Mouse (Mus musculus) liver, adult 2 months (tissue): ENCODE data around the gene Mgst3. TPM values are rescaled to one million over a fixed set of nuclear protein-coding genes. Genes with fewer than 3 reads are reported as not detected.

ENCODE experiments used
- DNase-seq: peaks from one replicate; pipeline ENCODE4 v3.0.0-alpha.2; 2011; ENCODE audit warnings: low read depth, low spot score; ENCODE audit errors: extremely low read depth
- H3K27ac ChIP-seq: fragments of 200-500 bp; replicated peaks from 2 replicates; pipeline ENCODE4 v1.5.1; 2012; ENCODE audit warnings: low read depth, mild to moderate bottlenecking, control low read depth, inconsistent platforms, low read length; ENCODE audit not compliant: insufficient read depth
- H3K27me3 ChIP-seq: fragments of 200-500 bp; 2 replicates; pipeline ENCODE4 v1.6.1; 2012; ENCODE audit warnings: mild to moderate bottlenecking, moderate library complexity, low read length, inconsistent platforms; ENCODE audit not compliant: control insufficient read depth, insufficient read depth
- H3K36me3 ChIP-seq: fragments of 200-500 bp; 2 replicates; pipeline ENCODE4 v1.6.1; 2012; ENCODE audit warnings: low read length, inconsistent platforms; ENCODE audit not compliant: control insufficient read depth, insufficient read depth
- H3K4me1 ChIP-seq: fragments of 200-500 bp; 2 replicates; pipeline ENCODE4 v1.6.1; 2011; ENCODE audit warnings: low read length; ENCODE audit not compliant: control insufficient read depth, insufficient read depth
- H3K4me3 ChIP-seq: fragments of 200-500 bp; 2 replicates; pipeline ENCODE4 v1.5.1; 2011; ENCODE audit warnings: low read depth, mild to moderate bottlenecking, control low read depth, low read length, moderate library complexity; ENCODE audit not compliant: insufficient read depth
- H3K79me2 ChIP-seq: fragments of 200-500 bp; 2 replicates; pipeline ENCODE4 v1.6.1; 2012; ENCODE audit warnings: inconsistent platforms, mild to moderate bottlenecking, low read length, moderate library complexity; ENCODE audit not compliant: control insufficient read depth, insufficient read depth
- H3K9ac ChIP-seq: fragments of 200-500 bp; 2 replicates; pipeline ENCODE4 v1.6.1; 2012; ENCODE audit warnings: low read depth, mild to moderate bottlenecking, control low read depth, inconsistent platforms, low read length
- CTCF ChIP-seq: fragments of 200-500 bp; IDR thresholded peaks from 2 replicates; pipeline ENCODE4 v1.5.1; 2011; ENCODE audit warnings: low read depth, low read length, control low read depth
- POLR2A ChIP-seq: fragments of 200-500 bp; IDR thresholded peaks from 2 replicates; pipeline ENCODE4 v1.6.1; 2011; ENCODE audit warnings: low read length, control low read depth; ENCODE audit not compliant: insufficient read depth; ENCODE audit errors: extremely low read depth
- whole genome bisulfite sequencing: fragments of 180-500 bp; shearing (Covaris S2); methylation state at CpG from one replicate; pipeline ENCODE4 v1.1.7; 2018; 5-methylcytosine and 5-hydroxymethylcytosine counted together
- polyA plus RNA-seq: library from polyadenylated mRNA; depleted of rRNA; stranded (reverse); fragments of >200 nt; gene quantifications from 2 replicates; pipeline ENCODE4 v1.2.3, GENCODE M21; 2012
- total RNA-seq: library from RNA; depleted of rRNA; stranded (reverse); fragments of >200 nt; gene quantifications from 2 replicates; pipeline ENCODE4 v1.2.3, GENCODE M21; 2014

The Mgst3 gene
- total and polyA plus RNA-seq, 2 experiments: 62.5 to 112 TPM

- H3K79me2 ChIP-seq: no peaks in the 10 kb centered on the region
- H3K4me1 ChIP-seq: peaks cover 6% of the 10 kb centered on the region; the same call in 1 of the 2 replicates
- TF ChIP-seq CTCF: no peak
- TF ChIP-seq POLR2A: no peak
- H3K27me3 ChIP-seq: no peaks in the 10 kb centered on the region
- H3K4me3 ChIP-seq: no peak overlapping the region
- H3K9ac ChIP-seq: no peak overlapping the region
- H3K27ac ChIP-seq: no peak overlapping the region
- no peaks in the 10 kb centered on the region for H3K36me3 ChIP-seq
- DNase-seq: no peak
- 97% methylated on average over 10 of the region's 10 CpGs for WGBS
Observed at GRCm38 (mm10) chr1:167342831-167343230, 50.8 kb downstream of the Mgst3 start.

DNA sequence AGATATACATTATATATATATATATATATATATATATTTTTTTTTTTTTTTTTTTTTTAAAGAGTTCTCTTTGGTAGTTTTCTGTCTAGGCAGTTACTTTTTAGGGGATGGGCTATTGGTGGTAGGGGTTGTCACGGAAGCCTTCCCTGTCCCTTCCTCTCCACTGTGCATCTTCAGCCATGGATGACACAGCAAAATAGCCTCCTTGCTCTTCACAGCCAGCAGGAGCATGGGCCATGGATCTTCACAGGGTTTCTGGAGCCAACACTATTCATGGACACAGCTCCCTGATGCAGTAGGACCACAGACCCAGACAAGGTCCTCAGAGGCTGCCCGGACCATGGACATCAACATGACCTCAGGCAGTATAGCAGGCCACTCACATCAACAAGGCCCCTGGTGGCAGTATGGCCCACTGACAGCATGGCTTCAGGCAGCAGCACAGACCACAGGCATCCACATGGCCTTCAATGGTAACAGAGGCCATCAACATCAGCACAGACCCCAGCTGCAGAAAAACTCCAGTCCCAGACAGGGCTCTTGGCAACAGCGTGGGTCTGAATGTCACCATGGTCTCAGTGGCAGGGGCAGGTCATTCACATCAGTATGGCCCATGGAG is 52.6 kb downstream of the Mgst3 start:
- WGBS: 97% methylated on average over 3 of the region's 3 CpGs

DNA sequence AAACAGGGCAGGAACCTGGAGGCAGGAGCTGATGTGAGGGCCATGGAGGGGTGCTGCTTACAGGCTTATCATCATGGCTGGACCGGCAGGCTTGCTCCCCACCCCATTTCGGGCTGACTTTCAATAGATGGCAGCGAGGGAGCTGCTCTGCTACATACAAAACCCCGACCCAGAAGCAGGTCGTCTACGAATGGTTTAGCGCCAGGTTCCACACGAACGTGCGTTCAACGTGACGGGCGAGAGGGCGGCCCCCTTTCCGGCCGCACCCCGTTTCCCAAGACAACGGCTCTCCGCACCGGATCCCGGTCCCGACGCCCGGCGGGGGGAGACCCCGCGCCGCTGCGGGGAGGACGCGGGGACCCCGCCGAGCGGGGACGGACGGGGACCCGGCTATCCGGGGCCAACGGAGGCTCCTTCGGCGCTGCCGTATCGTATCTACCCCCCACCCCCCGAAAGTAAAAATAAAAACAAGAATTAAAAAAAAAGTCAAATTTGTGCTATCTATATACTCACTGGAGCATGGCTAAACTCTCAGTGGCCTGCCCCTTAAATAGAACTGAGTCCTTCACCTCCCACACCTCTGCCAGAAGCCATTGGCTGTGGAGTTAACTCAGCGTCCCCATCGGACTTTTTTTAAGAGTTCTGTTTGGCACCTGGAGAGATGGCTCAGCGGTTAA is 53.4 kb downstream of the Mgst3 start:
- Histone ChIP-seq H3K4me3 (peak overlapping the region; percentile 51; the same call in 1 of the 2 replicates), H3K79me2 (no peaks in the 10 kb centered on the region), H3K4me1 (peaks cover 6% of the 10 kb centered on the region; the same call in 1 of the 2 replicates), H3K9ac (peak overlapping the region; percentile 34), H3K27me3 (no peaks in the 10 kb centered on the region), H3K36me3 (no peaks in the 10 kb centered on the region), H3K27ac (no peak overlapping the region)
- no peak for DNase-seq
- TF ChIP-seq CTCF: no peak
- TF ChIP-seq POLR2A: no peak
- 1% methylated on average over 47 of the region's 47 CpGs for WGBS

More for the DNA sequence above, 52.6 kb downstream of the Mgst3 start:
- Histone ChIP-seq H3K79me2 (no peaks in the 10 kb centered on the region), H3K4me1 (peaks cover 6% of the 10 kb centered on the region; the same call in 1 of the 2 replicates), H3K27me3 (no peaks in the 10 kb centered on the region), H3K9ac (no peak overlapping the region), H3K4me3 (no peak overlapping the region), H3K36me3 (no peaks in the 10 kb centered on the region), H3K27ac (no peak overlapping the region)
- TF ChIP-seq CTCF (no peak), POLR2A (no peak)
- DNase-seq: no peak

DNA sequence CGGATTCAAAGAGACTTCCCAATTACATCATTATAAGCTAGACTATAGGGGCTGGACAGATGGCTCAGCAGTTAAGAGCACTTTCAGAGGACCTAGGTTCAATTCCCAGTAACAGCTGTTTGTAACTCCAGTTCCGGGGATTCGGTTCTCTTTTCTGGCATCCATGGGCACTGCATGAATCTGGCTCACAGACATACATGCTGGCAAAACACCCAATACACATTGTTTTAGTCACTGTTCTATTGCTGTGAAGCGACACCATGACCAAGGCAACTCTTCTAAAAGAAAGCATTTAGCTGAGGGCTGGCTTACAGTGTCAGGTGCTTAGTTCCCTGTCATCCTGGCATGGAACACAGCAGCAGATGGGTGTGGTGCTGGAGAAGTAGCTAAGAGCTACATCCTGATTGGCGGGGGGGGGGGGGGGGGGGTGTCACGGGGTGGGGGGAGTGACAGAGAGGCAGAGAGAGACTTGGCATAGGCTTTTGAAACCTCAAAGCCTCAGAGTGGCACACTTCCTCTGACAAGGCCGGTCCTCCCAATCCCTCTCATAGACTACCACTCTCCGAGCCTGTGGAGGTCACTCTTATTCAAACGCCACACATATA is 54.4 kb downstream of the Mgst3 start:
- Histone ChIP-seq H3K9ac (no peak overlapping the region), H3K27me3 (no peaks in the 10 kb centered on the region), H3K4me3 (no peak overlapping the region), H3K27ac (no peak overlapping the region), H3K4me1 (peaks cover 6% of the 10 kb centered on the region; the same call in 1 of the 2 replicates), H3K36me3 (no peaks in the 10 kb centered on the region), H3K79me2 (no peaks in the 10 kb centered on the region)
- WGBS: 77% methylated on average over 9 of the region's 9 CpGs
- no peak for TF ChIP-seq CTCF
- no peak for TF ChIP-seq POLR2A
- DNase-seq: no peak

DNA sequence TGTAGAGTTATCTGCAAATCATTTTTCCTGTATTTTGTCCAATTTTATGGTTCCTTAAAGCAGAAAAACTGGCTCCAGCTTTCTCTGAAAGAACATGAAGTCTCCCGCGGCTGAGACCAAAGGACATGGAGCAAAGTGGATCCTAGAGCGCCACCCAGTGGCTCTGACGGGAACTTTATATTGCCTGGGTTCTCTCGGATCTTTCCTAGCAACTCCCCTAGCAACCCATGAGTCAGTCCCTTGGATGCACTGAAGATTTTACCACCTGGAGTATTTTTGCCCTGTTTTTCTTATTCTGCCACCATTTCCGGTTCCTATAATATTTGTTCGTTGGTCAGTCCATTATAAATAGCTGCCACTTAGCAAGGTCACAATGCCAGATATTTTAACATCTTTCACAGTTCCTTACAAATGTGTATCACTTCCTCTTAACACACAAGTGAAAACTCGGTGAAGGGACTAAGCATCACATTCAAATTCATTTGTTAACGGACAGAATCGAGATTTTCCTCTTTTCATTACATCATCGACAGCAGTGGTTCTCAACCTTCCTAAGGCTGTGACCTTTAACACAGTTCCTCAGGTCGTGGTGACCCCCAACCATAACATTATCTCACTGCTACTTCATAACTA is 56.1 kb downstream of the Mgst3 start:
- Histone ChIP-seq H3K27ac (no peak overlapping the region), H3K79me2 (no peaks in the 10 kb centered on the region), H3K9ac (no peak overlapping the region), H3K4me3 (no peak overlapping the region), H3K36me3 (peaks cover 9% of the 10 kb centered on the region; the same call in 1 of the 2 replicates), H3K4me1 (no peaks in the 10 kb centered on the region), H3K27me3 (no peaks in the 10 kb centered on the region)
- TF ChIP-seq POLR2A: no peak
- peak; percentile 84 for TF ChIP-seq CTCF
- DNase-seq: peak; percentile 50
- 14% methylated on average over 12 of the region's 12 CpGs for WGBS
